Mouse (Mus musculus): ENCODE data around the gene Dntt. TPM values are rescaled to one million over a fixed set of nuclear protein-coding genes. Genes with fewer than 3 reads are reported as not detected.

The Dntt gene
- total and polyA plus RNA-seq, 3 experiments, result not detected

DNA sequence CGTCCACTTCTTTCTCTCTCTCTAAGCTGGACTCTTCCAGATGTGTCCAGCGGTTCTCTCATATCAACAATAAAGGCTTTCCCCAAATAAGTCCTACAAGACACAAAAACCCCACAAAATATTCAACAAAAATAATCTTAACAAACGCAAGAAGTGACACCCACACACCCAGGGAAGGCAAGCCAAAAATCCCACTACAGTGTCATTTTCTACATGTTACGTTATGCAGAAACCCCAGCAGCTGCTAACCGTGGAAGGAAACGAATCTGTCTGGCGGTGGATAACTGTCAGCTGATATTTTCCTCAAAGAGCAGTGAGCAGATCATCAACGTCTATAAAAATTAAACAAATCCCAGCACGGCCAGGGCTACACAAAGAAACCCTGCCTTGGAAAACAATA, 15.1 kb upstream of the Dntt start:
- Histone ChIP-seq H3K4me1 (ENCODE audit: insufficient read depth, low read depth, low read length) (peaks cover 3% of the 10 kb centered on the region), H3K4me3 (ENCODE audit: low read depth, low read length) (no peak overlapping the region), H3K36me3 (replicated peaks) (no peaks in the 10 kb centered on the region)

DNA sequence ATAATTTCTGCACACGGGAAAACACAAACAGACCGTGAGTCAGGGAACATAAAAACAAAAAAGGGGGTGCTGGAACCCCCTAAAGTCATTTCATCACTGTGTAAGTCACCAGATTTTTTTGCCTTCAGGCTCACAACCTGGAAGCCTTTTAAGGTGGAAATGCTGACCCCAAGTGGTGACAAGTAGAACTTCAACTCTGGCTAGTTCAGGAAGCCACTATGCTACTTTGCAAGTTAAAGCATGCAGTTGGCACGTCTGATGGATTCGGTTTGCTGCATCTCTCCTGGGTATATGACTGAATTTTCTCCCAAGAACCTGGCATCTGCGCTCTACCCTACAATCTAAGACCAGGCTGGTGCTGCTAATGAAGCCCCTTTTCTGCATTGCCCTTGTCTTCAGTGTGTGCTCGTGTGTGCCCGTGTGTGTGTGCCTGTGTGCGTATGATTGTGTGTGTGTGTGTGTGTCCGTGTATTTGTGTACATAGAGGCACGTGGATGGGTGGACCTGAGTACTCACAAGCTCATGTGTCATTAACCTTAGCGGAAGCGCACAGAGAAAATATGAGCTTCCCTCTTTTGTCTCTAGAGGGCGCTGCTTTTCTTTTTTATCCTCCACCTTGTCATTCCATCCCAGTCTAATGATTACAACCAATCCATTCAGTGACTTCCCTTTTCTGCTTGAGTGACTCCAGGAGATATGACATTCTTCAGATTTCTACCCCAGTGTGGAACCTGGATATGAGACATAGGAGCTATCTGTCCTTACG, 12.9 kb upstream of the Dntt start:
- H3K36me3 ChIP-seq (replicated peaks), result no peaks in the 10 kb centered on the region
- H3K4me3 ChIP-seq (ENCODE audit: low read depth, low read length), result no peak overlapping the region
- no peaks in the 10 kb centered on the region for H3K9me3 ChIP-seq (replicated peaks)
- TF ChIP-seq CTCF (IDR thresholded peaks at IDR 0.05; ENCODE audit: low read depth, low read length), result peak; percentile 55
- TF ChIP-seq TAL1 (conservative IDR thresholded peaks at IDR 0.05; ENCODE audit: low read depth, low read length), result no peak
- peaks cover 3% of the 10 kb centered on the region for H3K4me1 ChIP-seq (ENCODE audit: insufficient read depth, low read depth, low read length)
- peaks cover 18% of the 10 kb centered on the region for H3K27me3 ChIP-seq (ENCODE audit: insufficient read depth, low read length)
- ATAC-seq (ENCODE audit: extremely low read depth, insufficient number of reproducible peaks, low FRiP score, poor library complexity, severe bottlenecking) (no peak), DNase-seq (ENCODE audit: low spot score) (peak; percentile 6)

More for the DNA sequence above, 15.1 kb upstream of the Dntt start:
- no peak for TF ChIP-seq TAL1 (conservative IDR thresholded peaks at IDR 0.05; ENCODE audit: low read depth, low read length)
- no peak for TF ChIP-seq POLR2AphosphoS5 (IDR thresholded peaks at IDR 0.05; ENCODE audit: insufficient replicate concordance, low read depth, low read length)
- TF ChIP-seq CTCF (IDR thresholded peaks at IDR 0.05; ENCODE audit: low read depth, low read length), result no peak
- no peak for TF ChIP-seq GATA2 (IDR thresholded peaks at IDR 0.05; ENCODE audit: borderline replicate concordance, low read depth, low read length)
- TF ChIP-seq GATA1 (IDR thresholded peaks at IDR 0.05; ENCODE audit: borderline replicate concordance, low read length), result no peak
- DNase-seq (ENCODE audit: low spot score), result no peak
- Histone ChIP-seq H3K9me3 (replicated peaks) (no peaks in the 10 kb centered on the region), H3K27me3 (ENCODE audit: insufficient read depth, low read length) (peaks cover 17% of the 10 kb centered on the region)
- no peak for ATAC-seq (ENCODE audit: extremely low read depth, insufficient number of reproducible peaks, low FRiP score, poor library complexity, severe bottlenecking)

DNA sequence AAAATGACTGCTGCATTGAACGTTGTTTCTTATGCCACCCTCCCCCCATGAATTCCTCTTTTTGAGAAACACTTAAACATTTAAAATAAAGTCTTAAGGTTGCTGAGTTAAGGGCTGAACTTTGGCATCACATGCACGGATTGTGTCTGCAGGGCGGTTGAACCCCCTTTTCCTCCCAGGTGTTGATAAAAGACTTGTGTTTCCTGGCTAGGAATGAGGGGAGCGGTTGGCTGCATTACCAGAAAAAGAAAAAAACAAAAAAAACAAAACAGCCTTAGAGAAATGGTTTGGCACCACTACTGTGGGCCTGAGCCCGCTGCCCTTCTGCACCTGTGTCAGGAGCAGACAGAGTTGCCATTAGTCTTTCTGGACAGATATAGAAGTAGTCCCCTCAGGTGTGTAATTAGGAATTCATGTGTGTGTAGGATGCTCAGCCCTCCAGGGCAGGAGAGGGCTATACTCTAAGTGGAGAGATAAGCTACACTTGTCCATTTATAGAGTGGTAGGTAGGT, 9.9 kb upstream of the Dntt start:
- no peak for TF ChIP-seq TAL1 (conservative IDR thresholded peaks at IDR 0.05; ENCODE audit: low read depth, low read length)
- H3K4me1 ChIP-seq (ENCODE audit: insufficient read depth, low read depth, low read length), result peaks cover 3% of the 10 kb centered on the region
- DNase-seq (ENCODE audit: low spot score) (no peak), ATAC-seq (ENCODE audit: extremely low read depth, insufficient number of reproducible peaks, low FRiP score, poor library complexity, severe bottlenecking) (no peak)
- no peak overlapping the region for H3K4me3 ChIP-seq (ENCODE audit: low read depth, low read length)
- H3K9me3 ChIP-seq (replicated peaks), result no peaks in the 10 kb centered on the region
- peaks cover 10% of the 10 kb centered on the region for H3K27me3 ChIP-seq (ENCODE audit: insufficient read depth, low read length)
- H3K36me3 ChIP-seq (replicated peaks), result no peaks in the 10 kb centered on the region

DNA sequence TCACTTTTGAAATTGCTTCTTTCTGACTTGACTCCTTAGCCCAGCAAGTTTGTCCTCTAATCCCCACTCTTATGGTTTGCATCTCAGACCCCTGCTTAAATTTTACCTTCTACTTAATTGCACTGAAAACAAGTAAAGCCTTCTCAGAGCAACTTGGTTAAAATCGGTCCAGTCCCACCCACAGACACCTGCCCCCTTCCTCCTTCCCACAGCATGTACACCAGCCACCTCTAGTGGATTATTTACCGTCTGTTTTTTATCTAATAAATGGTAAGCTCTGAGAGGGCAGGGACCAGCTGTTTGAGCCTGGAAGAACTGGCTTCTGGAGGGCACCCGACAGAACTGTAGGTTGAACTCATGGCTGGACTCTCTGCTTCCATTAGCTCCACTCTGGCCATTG, 8.5 kb upstream of the Dntt start:
- TF ChIP-seq GATA2 (IDR thresholded peaks at IDR 0.05; ENCODE audit: borderline replicate concordance, low read depth, low read length) (no peak), CTCF (IDR thresholded peaks at IDR 0.05; ENCODE audit: low read depth, low read length) (no peak), TAL1 (conservative IDR thresholded peaks at IDR 0.05; ENCODE audit: low read depth, low read length) (no peak), GATA1 (IDR thresholded peaks at IDR 0.05; ENCODE audit: borderline replicate concordance, low read length) (no peak), POLR2AphosphoS5 (IDR thresholded peaks at IDR 0.05; ENCODE audit: insufficient replicate concordance, low read depth, low read length) (no peak)
- DNase-seq (ENCODE audit: low spot score) (no peak), ATAC-seq (ENCODE audit: extremely low read depth, insufficient number of reproducible peaks, low FRiP score, poor library complexity, severe bottlenecking) (no peak)
- peaks cover 3% of the 10 kb centered on the region for H3K4me1 ChIP-seq (ENCODE audit: insufficient read depth, low read depth, low read length)
- H3K36me3 ChIP-seq (replicated peaks), result no peaks in the 10 kb centered on the region
- no peak overlapping the region for H3K4me3 ChIP-seq (ENCODE audit: low read depth, low read length)
- peaks cover 8% of the 10 kb centered on the region for H3K27me3 ChIP-seq (ENCODE audit: insufficient read depth, low read length)
- no peaks in the 10 kb centered on the region for H3K9me3 ChIP-seq (replicated peaks)

DNA sequence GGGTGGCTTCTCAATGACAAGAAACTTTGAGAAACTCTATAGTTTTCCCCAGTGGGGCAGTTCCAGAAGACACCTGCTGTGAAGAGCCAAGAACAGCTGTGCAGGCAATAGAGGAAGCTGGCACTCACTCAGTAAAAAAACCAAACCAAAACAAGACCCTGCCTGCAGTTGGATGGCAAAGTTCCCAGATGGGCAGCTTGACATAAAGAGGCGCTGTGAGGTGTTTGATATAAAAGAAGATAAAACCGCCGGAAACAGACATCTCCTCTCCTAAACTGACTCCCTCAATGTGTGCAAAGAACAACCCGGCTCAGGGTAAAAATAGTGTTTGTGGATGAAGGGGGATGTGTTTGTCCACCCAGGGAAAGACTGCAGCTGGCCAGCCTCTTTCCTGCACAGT, 6.8 kb upstream of the Dntt start:
- DNase-seq (ENCODE audit: low spot score), result no peak
- Histone ChIP-seq H3K9me3 (replicated peaks) (no peaks in the 10 kb centered on the region), H3K4me1 (ENCODE audit: insufficient read depth, low read depth, low read length) (no peaks in the 10 kb centered on the region), H3K27me3 (ENCODE audit: insufficient read depth, low read length) (peaks cover 14% of the 10 kb centered on the region), H3K4me3 (ENCODE audit: low read depth, low read length) (no peak overlapping the region), H3K36me3 (replicated peaks) (no peaks in the 10 kb centered on the region)
- no peak for ATAC-seq (ENCODE audit: extremely low read depth, insufficient number of reproducible peaks, low FRiP score, poor library complexity, severe bottlenecking)
- TF ChIP-seq CTCF (IDR thresholded peaks at IDR 0.05; ENCODE audit: low read depth, low read length), result no peak
- no peak for TF ChIP-seq GATA1 (IDR thresholded peaks at IDR 0.05; ENCODE audit: borderline replicate concordance, low read length)
- no peak for TF ChIP-seq TAL1 (conservative IDR thresholded peaks at IDR 0.05; ENCODE audit: low read depth, low read length)
- TF ChIP-seq GATA2 (IDR thresholded peaks at IDR 0.05; ENCODE audit: borderline replicate concordance, low read depth, low read length), result no peak
- TF ChIP-seq POLR2AphosphoS5 (IDR thresholded peaks at IDR 0.05; ENCODE audit: insufficient replicate concordance, low read depth, low read length), result no peak

DNA sequence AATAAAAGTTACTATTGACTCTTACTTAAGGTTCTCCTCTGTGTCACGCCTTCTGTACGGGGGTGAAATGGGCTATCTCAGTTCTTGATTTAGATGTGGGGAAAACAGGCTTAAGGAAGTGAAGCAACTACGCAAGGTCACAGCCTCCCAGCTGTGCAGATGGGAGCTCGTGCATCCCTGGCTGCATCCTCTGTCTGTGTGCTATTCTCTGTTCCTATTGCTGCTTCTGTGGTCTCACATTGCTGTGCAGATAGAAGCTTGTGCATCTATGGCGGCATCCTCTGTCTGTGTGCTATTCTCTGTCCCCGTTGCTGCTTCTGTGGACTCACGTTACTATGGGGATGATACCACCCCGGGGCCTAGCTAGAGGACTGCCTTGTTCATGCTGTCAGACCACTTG, 2.5 kb upstream of the Dntt start:
- TF ChIP-seq CTCF (IDR thresholded peaks at IDR 0.05; ENCODE audit: low read depth, low read length), result no peak
- TF ChIP-seq TAL1 (conservative IDR thresholded peaks at IDR 0.05; ENCODE audit: low read depth, low read length), result no peak
- no peak for TF ChIP-seq GATA2 (IDR thresholded peaks at IDR 0.05; ENCODE audit: borderline replicate concordance, low read depth, low read length)
- no peak for TF ChIP-seq GATA1 (IDR thresholded peaks at IDR 0.05; ENCODE audit: borderline replicate concordance, low read length)
- no peak for TF ChIP-seq POLR2AphosphoS5 (IDR thresholded peaks at IDR 0.05; ENCODE audit: insufficient replicate concordance, low read depth, low read length)
- H3K9me3 ChIP-seq (replicated peaks), result no peaks in the 10 kb centered on the region
- ATAC-seq (ENCODE audit: extremely low read depth, insufficient number of reproducible peaks, low FRiP score, poor library complexity, severe bottlenecking) (no peak), DNase-seq (ENCODE audit: low spot score) (no peak)
- no peaks in the 10 kb centered on the region for H3K36me3 ChIP-seq (replicated peaks)
- no peak overlapping the region for H3K4me3 ChIP-seq (ENCODE audit: low read depth, low read length)
- peaks cover 8% of the 10 kb centered on the region; the same call in 1 of the 2 replicates for H3K27me3 ChIP-seq (ENCODE audit: insufficient read depth, low read length)
- no peaks in the 10 kb centered on the region for H3K4me1 ChIP-seq (ENCODE audit: insufficient read depth, low read depth, low read length)

Data from G1E (cell line).